Mouse (Mus musculus) heart, embryonic 14.5 days (tissue): ENCODE measurements around the gene Dohh. TPM values are rescaled to one million over a fixed set of nuclear protein-coding genes. Genes with fewer than 3 reads are reported as not detected.

Source experiments
- ATAC-seq: fragments of 200-750 bp; cut with Nextera tagmentation; 2 replicates; pipeline ENCODE4 v1.8.0; 2017; ENCODE audit warnings: low read depth, moderate TSS enrichment; ENCODE audit not compliant: insufficient number of reproducible peaks, insufficient read depth, low FRiP score
- H3K27ac ChIP-seq, 2 experiments: fragments of 200-500 bp in 1 of 2; fragments of 300-500 bp in 1 of 2; sonication (generic) in 1 of 2; replicated peaks in 1 of 2; 2 replicates each; pipeline ENCODE4 v1.5.1; 2012 to 2014; ENCODE audit warnings: low read depth in 2 of 2, low read length in 2 of 2, control low read depth in 1 of 2, mild to moderate bottlenecking in 1 of 2, mixed read lengths in 1 of 2; ENCODE audit not compliant: control insufficient read depth in 1 of 2, insufficient read depth in 1 of 2
- H3K27me3 ChIP-seq: fragments of 300-500 bp; sonication (generic); 2 replicates; pipeline ENCODE4 v1.6.1; 2014; ENCODE audit warnings: mild to moderate bottlenecking, low read length, control low read depth; ENCODE audit not compliant: control insufficient read depth, insufficient read depth
- H3K36me3 ChIP-seq: fragments of 300-500 bp; sonication (generic); 2 replicates; pipeline ENCODE4 v1.6.1; 2014; ENCODE audit warnings: mild to moderate bottlenecking, control low read depth, low read length, mixed read lengths; ENCODE audit not compliant: control insufficient read depth, insufficient read depth
- H3K4me1 ChIP-seq, 2 experiments: fragments of 200-500 bp in 1 of 2; fragments of 300-500 bp in 1 of 2; sonication (generic) in 1 of 2; 2 replicates each; pipeline ENCODE4 v1.6.1; 2012 to 2014; ENCODE audit warnings: low read length in 2 of 2, control low read depth in 1 of 2, mixed read lengths in 1 of 2; ENCODE audit not compliant: control insufficient read depth in 2 of 2, insufficient read depth in 2 of 2
- H3K4me2 ChIP-seq: fragments of 300-500 bp; sonication (generic); 2 replicates; pipeline ENCODE4 v1.6.1; 2014; ENCODE audit warnings: mild to moderate bottlenecking, low read length
- H3K4me3 ChIP-seq, 2 experiments: fragments of 200-500 bp in 1 of 2; fragments of 300-500 bp in 1 of 2; sonication (generic) in 1 of 2; 2 replicates each; pipeline ENCODE4 v1.5.1; 2012 to 2014; ENCODE audit warnings: low read length in 2 of 2, mild to moderate bottlenecking in 2 of 2, control low read depth in 1 of 2, low read depth in 1 of 2, moderate library complexity in 1 of 2; ENCODE audit not compliant: control insufficient read depth in 1 of 2, insufficient read depth in 1 of 2
- H3K9ac ChIP-seq: fragments of 300-500 bp; sonication (generic); 2 replicates; pipeline ENCODE4 v1.6.1; 2014; ENCODE audit warnings: mild to moderate bottlenecking, low read length
- H3K9me3 ChIP-seq: fragments of 300-500 bp; sonication (generic); 2 replicates; pipeline ENCODE4 v1.6.1; 2016; ENCODE audit warnings: low read length, control low read depth; ENCODE audit not compliant: control insufficient read depth
- WGBS: fragments of 180-500 bp; shearing (Covaris S2); extraction: QIAGEN DNeasy Blood & Tissue Kit; methylation state at CpG from one replicate; pipeline ENCODE4 v1.1.7; 2014; 5-methylcytosine and 5-hydroxymethylcytosine counted together
- polyA plus RNA-seq: library from polyadenylated mRNA; unstranded; fragments of >200 nt; fragmentation: Nextera tagmentation; extraction: Ambion mirVana; gene quantifications from 2 replicates; pipeline ENCODE4 v1.2.1, GENCODE M21; 2014

Dohh gene
- polyA plus RNA-seq, 1 experiment from 2014 or later: 53.5 TPM

DNA sequence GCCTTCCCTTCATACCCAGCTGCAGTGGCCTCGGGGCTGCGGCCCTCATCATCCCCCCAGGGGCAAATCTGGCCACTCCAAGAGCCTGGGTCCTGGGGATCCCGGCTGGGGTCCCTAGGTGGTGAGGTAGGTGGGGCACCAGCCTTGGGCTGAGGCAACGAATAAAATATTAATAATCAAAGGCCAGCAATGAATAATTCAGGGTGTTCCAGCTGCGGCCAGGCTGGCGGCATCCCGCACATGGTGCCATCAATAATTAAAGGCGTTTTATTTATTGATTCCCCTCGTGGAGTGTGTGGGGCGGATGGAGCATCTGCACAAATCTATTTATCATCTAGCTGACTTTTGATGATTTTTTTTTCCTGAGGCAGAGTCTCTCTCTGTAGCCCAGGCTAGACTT is 19.3 kb downstream of the Dohh start:
- 74% methylated on average over 10 of the region's 10 CpGs for WGBS
- no peaks in the 10 kb centered on the region for H3K9me3 ChIP-seq
- H3K9ac ChIP-seq: peak overlapping the region; percentile 59; the same call in 1 of the 2 replicates
- H3K4me2 ChIP-seq: no peak overlapping the region
- H3K36me3 ChIP-seq: peaks cover 83% of the 10 kb centered on the region
- ATAC-seq: no peak
- H3K27ac ChIP-seq: peak overlapping the region in 1 of 2 experiments; percentile 91; a peak in 2 of 4 replicates
- no peaks in the 10 kb centered on the region for H3K27me3 ChIP-seq
- no peak overlapping the region for H3K4me3 ChIP-seq
- peaks cover 40 to 59% of the 10 kb centered on the region in 2 experiments for H3K4me1 ChIP-seq

DNA sequence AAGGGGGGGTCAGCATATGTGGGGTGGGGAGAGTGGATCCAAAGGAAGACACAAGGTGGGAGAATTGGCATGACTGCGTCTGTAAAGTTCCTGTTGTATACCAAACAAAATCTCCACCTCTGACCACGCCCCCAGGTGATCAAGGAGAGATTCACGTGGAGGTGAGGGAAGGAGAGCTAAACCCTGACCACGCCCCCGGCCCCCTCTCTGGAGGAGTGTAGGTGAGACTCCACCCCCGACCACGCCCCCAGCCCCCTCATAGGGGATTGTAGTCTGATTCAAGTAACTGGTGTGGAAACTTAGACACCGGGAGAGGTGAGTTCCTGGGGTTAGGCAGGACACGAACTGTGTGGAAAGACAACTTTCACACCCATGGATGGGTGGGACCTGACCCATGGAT is 19.9 kb downstream of the Dohh start:
- no peaks in the 10 kb centered on the region for H3K27me3 ChIP-seq
- peaks cover 44 to 65% of the 10 kb centered on the region in 2 experiments for H3K4me1 ChIP-seq
- peaks cover 78% of the 10 kb centered on the region for H3K36me3 ChIP-seq
- ATAC-seq: no peak
- no peak overlapping the region for H3K9ac ChIP-seq
- 36% methylated on average over 9 of the region's 9 CpGs for WGBS
- H3K27ac ChIP-seq: no peak overlapping the region
- H3K4me3 ChIP-seq: no peak overlapping the region
- no peak overlapping the region for H3K4me2 ChIP-seq
- H3K9me3 ChIP-seq: no peaks in the 10 kb centered on the region

- no peak overlapping the region for H3K27ac ChIP-seq
- H3K4me2 ChIP-seq: no peak overlapping the region
- H3K4me1 ChIP-seq: peaks cover 44 to 71% of the 10 kb centered on the region in 2 experiments
- no peak for ATAC-seq
- H3K4me3 ChIP-seq: no peak overlapping the region
- no peak overlapping the region for H3K9ac ChIP-seq
- WGBS: 64% methylated on average over 18 of the region's 18 CpGs
- H3K27me3 ChIP-seq: no peaks in the 10 kb centered on the region
- no peaks in the 10 kb centered on the region for H3K9me3 ChIP-seq
- peaks cover 72% of the 10 kb centered on the region for H3K36me3 ChIP-seq
Observed at GRCm38 (mm10) chr10:81404720-81405119, 20.5 kb downstream of the Dohh start.

DNA sequence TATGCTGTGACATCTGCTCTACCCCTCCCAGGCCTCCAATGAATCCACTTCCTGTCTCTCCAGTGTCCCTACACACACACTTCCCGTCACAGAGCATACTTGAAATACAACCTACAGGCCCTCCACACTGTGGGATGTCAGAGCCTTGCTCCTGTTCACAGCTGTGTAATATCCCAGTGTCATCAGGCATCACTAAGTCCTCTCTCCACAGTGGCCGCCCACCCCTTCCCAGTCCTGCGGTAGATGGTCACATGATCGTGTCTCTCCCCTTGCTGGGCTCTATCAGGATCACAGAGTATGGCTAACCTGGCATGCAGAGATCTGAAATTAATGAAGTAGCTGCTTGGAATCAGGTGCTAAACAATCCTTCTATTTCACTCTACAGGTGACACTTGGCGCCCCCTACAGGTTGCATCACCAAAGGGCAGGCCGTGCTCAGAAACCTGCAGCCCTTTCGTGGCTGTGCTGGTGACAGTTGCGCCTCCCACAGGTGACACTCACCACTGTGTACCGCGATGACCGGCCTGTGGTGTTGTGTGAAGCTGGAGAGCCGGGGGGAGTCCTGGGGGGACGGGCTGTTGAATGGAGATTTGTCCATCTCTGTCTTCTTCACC is 21.5 kb downstream of the Dohh start:
- Histone ChIP-seq H3K27me3 (no peaks in the 10 kb centered on the region), H3K36me3 (peaks cover 62% of the 10 kb centered on the region), H3K9ac (no peak overlapping the region), H3K4me1 (peaks cover 48 to 80% of the 10 kb centered on the region in 2 experiments), H3K4me3 (no peak overlapping the region), H3K9me3 (no peaks in the 10 kb centered on the region), H3K4me2 (0 out of 2 replicates have a peak overlapping the region, but pooled peaks have one; percentile 56), H3K27ac (peak overlapping the region in 1 of 2 experiments; percentile 11; a peak in 1 of 4 replicates)
- 48% methylated on average over 13 of the region's 13 CpGs for WGBS
- ATAC-seq: no peak

GRCm38 (mm10) chr10:81406504-81407440 is 22.5 kb downstream of the Dohh start:
- 27% methylated on average over 24 of the region's 24 CpGs for WGBS
- H3K4me1 ChIP-seq: peaks cover 50 to 80% of the 10 kb centered on the region in 2 experiments
- peak overlapping the region; percentile 26 to 34 for H3K4me3 ChIP-seq
- H3K27me3 ChIP-seq: no peaks in the 10 kb centered on the region
- ATAC-seq: no peak
- peak overlapping the region; percentile 42 to 97 for H3K27ac ChIP-seq
- no peaks in the 10 kb centered on the region for H3K9me3 ChIP-seq
- peak overlapping the region; percentile 56 for H3K4me2 ChIP-seq
- peaks cover 56% of the 10 kb centered on the region for H3K36me3 ChIP-seq
- H3K9ac ChIP-seq: peak overlapping the region; percentile 64

- H3K4me1 ChIP-seq: peaks cover 52 to 80% of the 10 kb centered on the region in 2 experiments
- ATAC-seq: 0 out of 2 replicates have a peak, but pooled peaks have one; percentile 17
- H3K27me3 ChIP-seq: no peaks in the 10 kb centered on the region
- no peaks in the 10 kb centered on the region for H3K9me3 ChIP-seq
- H3K4me2 ChIP-seq: peak overlapping the region; percentile 56
- H3K27ac ChIP-seq: peak overlapping the region; percentile 42 to 97
- peaks cover 59% of the 10 kb centered on the region for H3K36me3 ChIP-seq
- WGBS: 22% methylated on average over 31 of the region's 31 CpGs
- H3K9ac ChIP-seq: peak overlapping the region; percentile 64
- peak overlapping the region; percentile 26 to 34 for H3K4me3 ChIP-seq
Observed at GRCm38 (mm10) chr10:81407539-81408423, 23.6 kb downstream of the Dohh start.

- H3K27ac ChIP-seq: peak overlapping the region; percentile 24 to 97; a peak in 3 of 4 replicates
- H3K4me2 ChIP-seq: no peak overlapping the region
- peaks cover 55 to 80% of the 10 kb centered on the region in 2 experiments for H3K4me1 ChIP-seq
- peaks cover 57% of the 10 kb centered on the region for H3K36me3 ChIP-seq
- WGBS: 46% methylated on average over 13 of the region's 13 CpGs
- H3K27me3 ChIP-seq: no peaks in the 10 kb centered on the region
- H3K9me3 ChIP-seq: no peaks in the 10 kb centered on the region
- peak overlapping the region; percentile 38; the same call in 1 of the 2 replicates for H3K9ac ChIP-seq
- ATAC-seq: no peak
- H3K4me3 ChIP-seq: no peak overlapping the region
Observed at GRCm38 (mm10) chr10:81408424-81408729, 24.1 kb downstream of the Dohh start.
